Mouse (Mus musculus) thymus, adult 18-20 months (tissue): ENCODE results near the gene Gm20865.
"Not testable (repeated sequence)": the region's sequence is repeated elsewhere in the genome, so short reads cannot be mapped to it uniquely, and the experiment has no call there.

Experiments
- DNase-seq, 2 experiments: peaks; one replicate each; pipeline ENCODE4 v3.0.0; 2022; ENCODE audit warnings: mixed read lengths in 2 of 2

The Gm20865 gene

GRCm38 (mm10) chrY:21241275-21241674 is at the start of gene Gm20865:
TSS of gene Gm20865 (plus strand) at chrY:21241575.
- not testable (repeated sequence) for DNase-seq
